Mouse (Mus musculus) right cerebral cortex, adult 18-20 months (tissue): ENCODE data around the gene Smim27.
A peak's percentile ranks its signal among the peaks of the same experiment; 100 is the strongest.
"Not testable (repeated sequence)": the region's sequence is repeated elsewhere in the genome, so short reads cannot be mapped to it uniquely, and the experiment has no call there.

Source experiments
- DNase-seq: peaks from one replicate; pipeline ENCODE4 v3.0.0; 2022; ENCODE audit warnings: mixed read lengths

The Smim27 gene

DNA sequence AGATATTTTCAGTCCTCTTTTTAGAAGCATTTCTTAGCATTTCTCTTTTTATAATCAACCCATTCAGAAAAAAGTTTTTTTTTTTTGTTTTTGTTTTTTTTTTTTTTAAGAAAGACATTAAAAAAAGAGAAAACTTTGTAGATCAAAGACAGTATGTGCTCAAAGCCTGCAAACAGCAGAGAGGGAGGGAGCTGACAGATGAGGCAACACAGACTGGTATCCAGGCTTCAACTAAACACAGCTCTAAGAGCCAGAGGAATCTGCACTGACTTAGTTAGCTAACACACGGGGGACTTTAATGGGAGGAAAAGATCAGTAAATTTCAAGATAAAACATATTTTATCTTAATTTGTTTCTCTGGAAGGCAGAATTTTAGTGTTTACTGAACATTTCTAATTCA lies 5.1 kb upstream of the Smim27 start:
- no peak for DNase-seq

GRCm38 (mm10) chr4:40267681-40268080 lies 1.7 kb upstream of the Smim27 start:
- DNase-seq: peak; percentile 12

DNA sequence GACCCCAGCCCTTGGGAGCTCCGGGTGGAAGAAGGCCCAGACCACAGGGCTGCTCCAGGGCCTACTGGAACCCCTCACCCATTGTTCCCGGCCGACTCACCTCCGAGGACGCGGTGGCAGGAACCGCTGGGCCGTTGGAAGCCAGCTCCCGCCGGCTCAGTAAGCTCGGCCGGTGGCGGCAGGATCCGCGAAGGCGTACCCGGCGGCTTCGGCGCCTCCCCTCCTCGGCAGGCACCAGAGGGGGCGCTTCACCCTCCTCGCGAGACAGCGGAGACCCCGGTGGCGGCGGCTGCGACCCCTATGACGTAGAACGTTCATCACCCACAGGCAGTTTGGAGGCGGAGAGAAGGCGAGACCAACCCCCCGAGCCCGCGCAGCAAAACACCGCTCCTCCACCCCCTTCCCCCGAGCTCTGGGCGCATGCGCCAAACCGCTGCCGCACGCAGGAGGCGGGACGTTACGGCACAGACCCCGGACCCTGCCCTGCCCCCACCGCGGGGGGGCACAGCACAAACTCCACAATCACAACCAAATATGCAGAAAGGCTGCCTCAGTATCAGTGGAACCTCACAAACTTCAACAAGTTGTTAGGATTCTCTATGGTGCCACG lies 1.1 kb upstream of the Smim27 start:
- DNase-seq: peak; percentile 92

DNA sequence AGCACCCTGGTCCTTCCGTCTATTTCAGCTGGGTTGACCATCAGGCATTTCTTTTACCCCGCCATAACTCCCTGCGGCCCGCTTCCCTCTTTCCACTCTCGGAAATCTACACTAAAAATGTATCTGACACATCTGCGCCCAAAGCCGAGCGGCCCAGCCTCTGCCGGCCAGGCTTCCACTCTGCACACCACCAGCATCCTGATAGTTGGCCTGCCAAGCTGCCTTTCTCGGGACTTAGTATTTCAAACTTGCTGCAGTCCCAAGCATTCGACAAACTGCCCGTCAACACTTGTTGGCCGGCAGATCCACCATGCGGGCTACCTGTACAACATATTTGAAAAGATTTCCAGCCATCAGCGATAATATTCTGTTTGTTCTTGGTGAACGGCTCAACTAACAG lies 544 bp upstream of the Smim27 start:
- no peak for DNase-seq

DNA sequence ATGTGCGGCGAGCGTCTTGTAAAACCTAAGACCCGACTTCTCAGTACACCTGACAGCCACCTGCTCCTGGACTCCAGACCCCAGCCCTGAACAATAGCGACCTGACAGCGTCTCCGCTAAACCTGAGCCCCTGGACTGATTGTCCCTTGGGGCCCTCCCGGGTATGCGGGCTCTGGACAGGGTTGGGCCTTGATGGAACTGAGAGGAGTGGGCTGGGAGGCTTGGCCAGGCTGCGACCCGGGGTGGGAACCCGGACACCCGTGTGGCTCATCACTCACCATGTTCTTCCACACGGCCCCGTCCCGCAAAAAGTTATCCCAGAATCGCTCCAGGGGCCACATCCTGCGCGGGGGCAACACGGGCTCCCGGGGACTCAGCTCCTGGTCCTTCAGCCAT lies 9.5 kb downstream of the Smim27 start:
- DNase-seq: no peak

GRCm38 (mm10) chr4:40279276-40279900 lies 10.0 kb downstream of the Smim27 start, which contains the start of gene Ndufb6:
Ndufb6 (minus strand) TSS chr4:40279421.
- peak; percentile 93 for DNase-seq

DNA sequence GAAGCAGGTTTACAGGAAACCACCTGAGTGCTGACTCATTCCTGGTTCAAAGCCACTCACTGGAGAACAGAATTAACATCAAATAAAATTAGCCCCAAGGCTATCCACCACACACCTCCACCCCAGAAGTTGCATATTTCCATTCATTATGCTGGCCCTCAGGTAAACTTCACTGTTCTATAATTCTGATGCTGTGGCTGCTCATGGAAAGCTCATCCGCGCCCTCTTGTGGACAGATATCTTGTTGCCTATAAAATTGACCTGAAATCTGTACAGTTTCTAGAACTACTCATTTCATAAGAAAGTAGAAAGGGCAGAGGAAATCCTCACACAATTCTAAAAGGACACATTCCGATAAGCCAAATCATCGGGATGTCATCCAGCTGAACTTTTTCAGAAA lies 16.2 kb downstream of the Smim27 start:
- peak; percentile 68 for DNase-seq

DNA sequence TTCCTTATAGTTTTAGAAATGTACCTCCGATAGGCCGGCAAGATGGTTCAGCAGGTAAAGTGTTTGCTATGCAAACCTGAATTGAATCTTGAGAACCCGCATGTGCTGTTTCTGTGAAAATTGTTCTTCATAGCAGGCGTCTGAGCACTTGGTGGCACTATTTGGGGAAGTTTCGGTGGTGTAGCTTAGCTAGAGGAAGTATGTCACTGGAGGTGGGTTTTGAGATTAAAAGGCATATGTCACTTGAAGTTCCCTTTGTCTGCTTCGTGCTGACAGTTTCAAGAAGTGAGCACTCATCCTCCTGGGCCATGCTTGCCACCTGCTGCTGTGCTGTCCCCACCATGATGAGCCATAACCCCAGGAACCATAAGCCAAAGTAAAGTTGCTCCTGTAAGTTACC lies 18.0 kb downstream of the Smim27 start:
- no peak for DNase-seq

DNA sequence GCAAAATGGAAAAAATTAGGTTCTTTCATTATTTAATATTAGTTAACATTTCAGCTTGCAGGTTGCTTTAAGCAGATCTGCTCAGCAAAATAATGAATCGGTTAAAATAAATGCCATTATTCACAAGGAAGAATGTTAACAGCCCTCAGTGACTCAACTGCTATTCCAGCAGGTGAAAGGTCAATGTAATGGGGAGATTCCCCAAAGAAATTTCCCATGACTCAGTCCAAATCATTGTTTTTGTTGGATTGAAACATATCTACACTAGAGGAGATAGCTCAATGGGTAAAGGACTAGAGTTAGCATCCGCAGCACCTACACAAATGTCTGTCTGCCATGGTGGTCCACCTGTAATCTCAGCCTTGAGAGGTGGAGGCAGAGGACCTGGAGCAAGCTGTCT lies 19.7 kb downstream of the Smim27 start:
- no peak for DNase-seq

DNA sequence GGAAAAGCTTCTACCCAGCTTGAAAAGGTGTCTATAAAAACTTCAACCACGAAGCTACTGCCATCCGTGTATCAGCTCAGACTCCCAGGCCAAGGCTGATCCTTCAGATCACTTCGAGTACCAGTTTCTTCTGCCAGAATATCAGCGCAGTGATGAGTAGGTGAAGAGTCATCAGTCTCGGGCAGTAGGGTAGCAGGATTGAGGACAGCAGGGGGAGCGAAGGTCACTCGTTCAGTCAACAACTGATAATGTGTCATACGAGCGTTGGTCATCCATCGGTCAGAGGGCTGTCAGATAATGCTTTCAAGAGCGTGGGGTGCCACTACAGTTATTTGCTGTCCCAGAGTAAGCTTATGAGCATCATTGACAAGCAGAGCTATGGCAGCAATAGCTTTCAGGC lies 22.1 kb downstream of the Smim27 start:
- not testable (repeated sequence) for DNase-seq

DNA sequence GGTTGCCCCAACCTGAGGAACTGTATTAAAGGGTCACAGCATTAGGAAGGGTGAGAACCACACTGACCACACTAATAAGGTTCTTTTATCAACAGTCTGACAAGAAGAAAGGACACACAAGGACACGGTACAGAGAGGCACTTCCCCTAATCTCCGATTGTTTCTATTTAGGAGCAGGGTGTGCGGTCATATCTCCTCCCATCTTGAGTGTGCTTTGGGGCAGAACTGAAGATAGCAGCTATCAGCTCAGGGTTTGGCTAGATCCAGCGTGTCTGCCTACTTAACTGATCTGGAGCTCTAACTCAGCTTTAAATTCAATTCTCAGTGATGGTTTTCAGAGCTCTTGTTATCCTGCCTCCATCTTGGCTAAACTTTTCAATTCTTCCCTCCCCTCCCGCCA lies 29.8 kb downstream of the Smim27 start:
- no peak for DNase-seq

- DNase-seq: peak; percentile 87
These were observed 31.9 kb downstream of the Smim27 start for GRCm38 (mm10) chr4:40301076-40301789.

DNA sequence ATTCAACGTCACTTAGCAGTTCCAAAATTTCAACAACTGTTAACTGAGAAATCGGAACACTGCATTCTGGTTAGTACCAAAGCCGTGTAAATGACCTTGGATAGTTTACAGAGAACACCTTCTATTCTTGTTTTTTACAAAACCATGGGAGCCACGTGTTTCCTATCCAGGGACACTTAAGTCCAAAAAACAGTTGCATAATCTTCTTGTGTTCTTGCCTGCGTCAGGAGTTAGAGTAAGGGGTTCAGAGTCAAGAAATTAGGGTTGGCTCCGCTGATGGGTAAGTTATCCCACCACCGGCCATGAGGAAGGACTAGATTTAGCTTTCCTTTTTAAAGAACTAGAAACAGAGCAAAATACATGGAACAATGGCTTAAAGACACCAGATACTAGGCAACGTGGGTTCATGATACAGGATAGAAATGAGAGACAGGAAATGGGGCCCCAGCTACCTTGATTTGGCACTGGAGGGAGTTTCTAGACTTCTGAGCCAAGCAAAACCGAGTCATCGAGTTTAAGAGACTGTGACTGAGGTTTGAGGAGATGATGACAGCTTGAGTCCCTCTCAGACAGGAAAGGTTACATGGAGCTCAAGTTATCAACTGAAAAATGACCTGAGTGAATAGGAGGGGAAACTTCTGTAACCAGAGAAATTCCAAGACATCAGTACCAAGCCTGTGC lies 33.2 kb downstream of the Smim27 start:
- DNase-seq: no peak

DNA sequence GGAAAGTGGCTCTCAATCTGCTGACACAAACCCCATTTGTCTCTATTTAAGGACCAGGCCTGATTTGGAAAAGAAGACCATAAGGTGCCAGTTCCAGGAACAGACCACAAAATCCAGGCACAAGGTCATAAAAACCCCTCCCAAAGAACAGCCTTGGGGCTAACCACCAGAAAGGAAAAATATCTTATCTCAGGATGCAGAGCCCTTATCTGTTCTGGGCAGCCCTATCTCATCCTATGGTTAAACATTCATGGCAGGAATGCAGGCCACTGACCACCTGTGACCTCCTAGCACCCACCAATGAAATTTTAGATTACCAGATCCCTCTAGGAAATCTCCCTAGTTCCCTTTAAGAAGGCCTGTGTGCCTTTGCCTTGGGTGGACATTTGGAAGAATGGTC lies 40.3 kb downstream of the Smim27 start:
- no peak for DNase-seq

- DNase-seq: no peak
These were observed 41.5 kb downstream of the Smim27 start for GRCm38 (mm10) chr4:40310796-40311383.

GRCm38 (mm10) chr4:40312213-40312612 lies 42.8 kb downstream of the Smim27 start:
- no peak for DNase-seq

DNA sequence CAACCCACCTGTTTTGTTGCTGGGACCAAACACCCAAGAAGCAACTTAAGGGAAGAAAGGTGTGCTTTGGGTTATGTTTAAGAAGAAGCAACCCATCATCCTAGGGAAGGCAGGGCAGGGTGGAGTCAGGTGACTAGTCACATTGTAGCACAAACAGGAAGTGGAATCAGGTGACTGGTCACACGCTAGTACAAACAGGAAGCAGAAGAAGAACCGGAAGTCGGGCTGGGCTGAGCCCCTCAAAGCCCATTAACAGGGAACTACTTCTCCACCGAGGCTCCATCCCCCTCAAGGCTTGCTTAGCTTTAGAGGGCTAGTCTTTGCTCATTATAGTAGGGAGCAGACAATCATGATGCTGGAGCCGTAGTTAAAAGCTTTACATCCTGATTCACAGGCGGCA lies 43.6 kb downstream of the Smim27 start:
- DNase-seq: no peak

- no peak for DNase-seq
These were observed 48.0 kb downstream of the Smim27 start for GRCm38 (mm10) chr4:40317404-40317803.
